In the genomic region with DNA sequence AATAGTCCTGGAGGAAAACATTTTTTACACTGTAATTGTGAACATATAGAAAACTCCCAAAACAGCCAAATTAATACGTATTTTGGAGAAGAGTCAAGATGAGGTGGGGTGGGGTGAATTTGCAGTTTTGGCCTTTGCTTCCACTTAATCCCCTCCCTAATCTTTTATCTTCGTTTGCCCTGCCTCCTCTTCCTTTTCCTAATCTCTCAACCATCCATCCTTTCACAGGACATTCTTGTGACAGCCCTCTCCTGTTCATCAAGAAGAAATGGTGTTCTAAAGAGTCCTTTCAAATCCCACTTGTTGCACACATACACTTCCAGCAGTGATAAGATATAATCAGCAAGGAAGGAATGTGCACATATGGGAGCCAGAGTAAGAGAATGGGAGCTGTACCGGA, we compare ENCODE assay signal across 22 mouse cellular contexts.
"Had no signal": no experiment of that assay in that cellular context is flagged by ENCODE, and none has a peak within 500 bp of the region (broad histone marks: within the 10 kb centered on the region; RNA-seq: fewer than 3 reads in every experiment).

No protein-coding gene starts in this region.

- H3K9ac ChIP-seq: lung, embryonic 15.5 days; midbrain, embryonic 12.5 days; midbrain, embryonic 15.5 days; neural tube, embryonic 12.5 days; neural tube, embryonic 15.5 days had no signal

- H3K27ac ChIP-seq: kidney, postnatal 0 days; layer of hippocampus, adult 2 months; left cerebral cortex, adult 2 months; lung, embryonic 15.5 days; midbrain, embryonic 12.5 days; midbrain, embryonic 15.5 days; neural tube, embryonic 12.5 days; neural tube, embryonic 15.5 days; stomach, postnatal 0 days had no signal

- H3K4me2 ChIP-seq: lung, embryonic 15.5 days; midbrain, embryonic 12.5 days; midbrain, embryonic 15.5 days; neural tube, embryonic 12.5 days; neural tube, embryonic 15.5 days had no signal

- ATAC-seq: intestine, postnatal 0 days; midbrain, embryonic 15.5 days had no signal

- H3K4me1 ChIP-seq: midbrain, embryonic 12.5 days; midbrain, embryonic 15.5 days; neural tube, embryonic 12.5 days; neural tube, embryonic 15.5 days had no signal

- H3K27me3 ChIP-seq: lung, embryonic 15.5 days; midbrain, embryonic 12.5 days; midbrain, embryonic 15.5 days; neural tube, embryonic 12.5 days; neural tube, embryonic 15.5 days had no signal

- DNase-seq: kidney, adult 2 months; kidney, postnatal 25 days; layer of hippocampus, adult 9-11 months; layer of hippocampus, postnatal 36 days; lung, adult 18-20 months; lung, postnatal 10 days; lung, postnatal 4 days; right cerebral cortex, adult 18-20 months; right cerebral cortex, postnatal 14 days; right cerebral cortex, postnatal 4 days; thymus, adult 2 months; thymus, postnatal 25 days had no signal

- H3K4me3 ChIP-seq: layer of hippocampus, adult 2 months; left cerebral cortex, adult 2 months; lung, embryonic 15.5 days; midbrain, embryonic 12.5 days; midbrain, embryonic 15.5 days; neural tube, embryonic 12.5 days; neural tube, embryonic 15.5 days had no signal

- H3K36me3 ChIP-seq: lung, embryonic 15.5 days; midbrain, embryonic 12.5 days; midbrain, embryonic 15.5 days; neural tube, embryonic 12.5 days; neural tube, embryonic 15.5 days had no signal

- H3K9me3 ChIP-seq: lung, embryonic 15.5 days; midbrain, embryonic 12.5 days; midbrain, embryonic 15.5 days; neural tube, embryonic 12.5 days; neural tube, embryonic 15.5 days had no signal
